Mouse (Mus musculus): ENCODE results near the gene Pxn. TPM values are rescaled to one million over a fixed set of nuclear protein-coding genes. Genes with fewer than 3 reads are reported as not detected.
"Not testable (repeated sequence)": the region's sequence is repeated elsewhere in the genome, so short reads cannot be mapped to it uniquely, and the experiment has no call there.

Pxn gene
- polyA plus RNA-seq, 1 experiment from 2014 or later = 52.6 TPM

DNA sequence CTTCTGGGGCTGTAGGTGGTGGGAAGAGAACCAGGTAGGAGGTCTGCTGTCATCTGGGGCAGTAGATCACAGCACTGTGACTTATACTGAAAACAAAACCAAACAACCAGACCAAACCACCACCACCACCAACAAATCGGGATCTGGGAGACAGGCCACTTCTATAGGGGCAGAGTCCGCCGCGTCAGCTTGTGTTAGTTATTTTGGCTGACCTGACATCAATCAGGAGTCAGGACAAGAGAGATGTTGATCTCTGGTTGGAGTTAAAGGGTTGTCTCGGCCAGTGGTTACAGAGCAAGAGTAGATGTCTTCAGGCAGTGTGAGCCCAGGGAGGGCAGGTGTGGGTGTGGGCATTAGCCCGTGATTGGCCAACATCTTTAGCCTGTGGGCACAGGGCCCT lies 7.9 kb downstream of the Pxn start:
- Histone ChIP-seq H3K36me3 (peaks cover 13% of the 10 kb centered on the region; the same call in 1 of the 2 replicates), H3K4me2 (no peak overlapping the region; the same call in 1 of the 2 replicates), H3K27me3 (no peaks in the 10 kb centered on the region), H3K9me3 (no peaks in the 10 kb centered on the region), H3K27ac (peak overlapping the region; percentile 90), H3K4me3 (no peak overlapping the region), H3K9ac (no peak overlapping the region), H3K4me1 (peaks cover 54% of the 10 kb centered on the region)
- no peak for ATAC-seq (ENCODE audit: insufficient number of reproducible peaks, low FRiP score, low TSS enrichment, low read depth)
- WGBS = 58% methylated on average over 6 of the region's 6 CpGs

DNA sequence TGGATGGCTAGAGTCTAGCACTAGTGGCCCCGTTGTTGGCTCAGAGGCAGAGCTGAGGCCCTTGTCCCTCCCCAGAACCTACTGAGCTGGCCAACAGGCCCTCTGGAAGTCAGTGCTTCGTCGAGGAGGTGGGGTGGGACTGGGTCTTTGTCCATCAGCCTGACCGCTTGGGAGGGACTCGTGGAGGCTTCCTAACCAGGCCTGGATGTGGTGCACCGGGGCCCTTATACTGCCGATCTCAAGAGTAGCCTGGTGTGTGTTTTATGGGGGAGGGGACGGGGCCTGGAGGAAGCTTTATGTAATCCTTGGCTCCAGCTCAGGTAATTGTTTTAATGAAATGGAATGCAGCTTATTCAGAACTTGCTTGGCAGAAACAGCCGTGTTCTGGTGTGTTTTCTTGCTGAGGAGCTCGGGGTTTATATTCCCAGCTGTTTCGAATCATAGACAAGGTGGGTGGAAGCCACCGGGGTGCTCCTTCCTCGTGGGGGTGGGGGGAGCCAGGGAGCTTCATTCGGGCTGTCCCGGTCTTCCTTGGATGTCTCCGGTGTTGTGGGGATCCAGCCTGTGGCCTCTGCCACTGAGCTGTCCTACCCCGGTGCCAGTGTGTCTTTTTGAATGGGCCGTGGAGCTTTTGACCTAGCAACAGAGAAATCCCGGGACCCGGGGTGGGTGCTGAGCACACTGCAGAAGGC lies 8.6 kb downstream of the Pxn start:
- peak overlapping the region; percentile 90 for H3K27ac ChIP-seq
- no peaks in the 10 kb centered on the region for H3K9me3 ChIP-seq
- peaks cover 13% of the 10 kb centered on the region; the same call in 1 of the 2 replicates for H3K36me3 ChIP-seq
- peak overlapping the region; percentile 37 for H3K4me2 ChIP-seq
- H3K4me3 ChIP-seq = 0 out of 2 replicates have a peak overlapping the region, but pooled peaks have one; percentile 5
- 11% methylated on average over 20 of the region's 20 CpGs for WGBS
- ATAC-seq (ENCODE audit: insufficient number of reproducible peaks, low FRiP score, low TSS enrichment, low read depth) = peak; percentile 72
- no peak overlapping the region for H3K9ac ChIP-seq
- H3K27me3 ChIP-seq = no peaks in the 10 kb centered on the region
- peaks cover 48% of the 10 kb centered on the region for H3K4me1 ChIP-seq

DNA sequence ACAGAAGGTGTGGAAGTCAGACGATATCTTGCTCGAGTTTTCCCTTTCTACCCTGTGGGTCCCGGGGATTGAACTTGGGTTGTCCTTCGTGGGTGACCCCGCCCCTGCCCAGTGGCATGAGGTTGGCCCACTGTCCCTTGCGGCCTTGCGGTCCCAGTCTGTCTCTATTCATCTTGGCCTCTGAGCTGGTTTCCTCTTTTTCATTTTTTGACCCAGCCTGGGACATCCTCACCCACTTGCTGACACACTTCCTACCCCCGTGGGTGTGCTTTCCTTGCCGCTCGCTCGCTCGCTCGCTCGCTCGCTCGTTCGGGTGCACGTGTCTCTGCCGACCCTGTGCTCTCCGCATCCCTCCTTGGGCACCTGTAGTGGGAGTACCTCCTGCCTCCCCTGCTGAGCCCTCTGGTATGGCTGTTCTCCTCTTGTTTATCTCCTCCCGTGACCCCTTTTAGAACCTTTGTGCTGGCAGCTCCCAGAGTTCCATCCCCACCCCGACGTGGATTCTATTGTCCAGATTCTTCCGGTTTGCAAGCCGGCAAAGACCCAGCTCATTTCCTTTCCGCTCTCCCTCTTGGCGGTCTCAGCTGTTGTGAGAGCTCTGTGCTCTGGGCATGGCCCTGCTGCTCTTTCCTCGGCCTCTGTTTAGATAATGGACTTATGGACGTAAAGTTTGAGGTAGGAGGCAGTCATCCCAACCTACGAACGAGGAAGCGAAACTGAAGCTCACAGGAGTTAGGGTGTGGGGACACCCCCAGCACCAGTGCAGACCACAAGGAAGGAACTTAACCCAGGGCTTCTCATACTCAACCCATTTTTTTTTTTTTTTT lies 9.8 kb downstream of the Pxn start:
- Histone ChIP-seq H3K4me1 (peaks cover 54% of the 10 kb centered on the region), H3K4me2 (no peak overlapping the region), H3K9me3 (no peaks in the 10 kb centered on the region), H3K27me3 (no peaks in the 10 kb centered on the region), H3K4me3 (no peak overlapping the region), H3K9ac (no peak overlapping the region), H3K36me3 (peaks cover 16% of the 10 kb centered on the region; the same call in 1 of the 2 replicates), H3K27ac (peak overlapping the region; percentile 90)
- 83% methylated on average over 32 of the region's 32 CpGs for WGBS
- ATAC-seq (ENCODE audit: insufficient number of reproducible peaks, low FRiP score, low TSS enrichment, low read depth) = no peak

DNA sequence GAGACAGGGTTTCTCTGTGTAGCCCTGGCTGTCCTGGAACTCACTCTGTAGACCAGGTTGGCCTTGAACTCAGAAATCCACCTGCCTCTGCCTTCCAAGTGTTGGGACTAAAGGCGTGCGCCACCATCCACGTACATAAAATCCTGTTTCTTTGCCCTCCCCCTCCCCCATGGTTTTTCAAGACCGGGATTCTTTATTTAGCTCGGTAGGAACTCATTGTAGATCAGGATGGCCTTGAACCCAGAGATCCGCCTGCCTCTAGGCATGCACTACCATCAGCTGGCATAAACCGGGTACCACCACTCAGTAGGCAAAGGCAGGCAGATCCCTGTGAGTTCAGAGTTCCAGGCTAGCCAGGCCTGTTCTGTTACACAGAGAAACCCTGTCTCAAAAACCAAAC lies 10.4 kb downstream of the Pxn start:
- H3K36me3 ChIP-seq = peaks cover 16% of the 10 kb centered on the region; the same call in 1 of the 2 replicates
- H3K4me3 ChIP-seq = no peak overlapping the region
- no peak overlapping the region for H3K4me2 ChIP-seq
- no peaks in the 10 kb centered on the region for H3K27me3 ChIP-seq
- WGBS = 90% methylated on average over 7 of the region's 7 CpGs
- H3K9ac ChIP-seq = no peak overlapping the region
- H3K9me3 ChIP-seq = no peaks in the 10 kb centered on the region
- no peak for ATAC-seq (ENCODE audit: insufficient number of reproducible peaks, low FRiP score, low TSS enrichment, low read depth)
- H3K4me1 ChIP-seq = peaks cover 57% of the 10 kb centered on the region
- H3K27ac ChIP-seq = no peak overlapping the region

DNA sequence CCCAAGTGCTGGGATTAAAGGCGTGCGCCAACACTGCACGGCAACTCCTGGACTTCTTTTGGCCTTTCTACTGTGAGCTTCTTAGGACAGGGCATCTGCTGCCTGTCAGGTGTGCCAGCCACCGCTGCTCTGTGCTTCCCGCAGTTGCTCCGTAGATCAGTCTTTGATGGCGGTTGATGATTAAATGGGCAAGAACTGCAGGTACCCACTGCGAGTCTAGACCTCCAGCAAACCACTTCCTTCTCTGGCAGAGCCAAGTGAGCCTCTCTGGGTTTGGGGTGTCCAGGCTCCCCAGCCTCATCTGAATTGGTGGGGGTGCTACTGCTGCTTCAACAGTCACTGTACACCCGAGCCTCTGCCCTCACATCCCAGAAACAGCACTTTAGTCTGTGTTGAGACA lies 11.0 kb downstream of the Pxn start:
- Histone ChIP-seq H3K9me3 (no peaks in the 10 kb centered on the region), H3K36me3 (peaks cover 16% of the 10 kb centered on the region; the same call in 1 of the 2 replicates), H3K9ac (no peak overlapping the region), H3K4me2 (no peak overlapping the region), H3K27ac (no peak overlapping the region), H3K4me1 (peaks cover 60% of the 10 kb centered on the region), H3K27me3 (no peaks in the 10 kb centered on the region), H3K4me3 (no peak overlapping the region)
- ATAC-seq (ENCODE audit: insufficient number of reproducible peaks, low FRiP score, low TSS enrichment, low read depth) = no peak
- 79% methylated on average over 9 of the region's 9 CpGs for WGBS

DNA sequence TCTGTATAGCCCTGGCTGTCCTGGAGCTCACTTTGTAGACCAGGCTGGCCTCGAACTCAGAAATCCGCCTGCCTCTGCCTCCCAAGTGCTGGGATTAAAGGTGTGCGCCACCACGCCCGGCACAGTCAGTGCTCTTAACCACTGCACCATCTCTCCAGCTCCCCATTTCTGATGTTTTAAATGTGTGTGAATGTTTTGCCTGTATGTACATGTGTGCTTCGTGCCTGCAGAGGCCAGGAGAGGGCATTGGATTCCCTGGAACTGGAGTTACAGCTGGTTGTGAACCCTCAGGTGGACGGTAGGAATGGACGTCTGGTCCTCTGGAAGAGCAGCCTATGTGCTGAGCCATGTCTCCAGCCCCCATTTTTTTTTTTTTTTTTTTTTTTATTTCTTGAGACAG lies 11.7 kb downstream of the Pxn start:
- not testable (repeated sequence) for H3K27ac ChIP-seq; H3K9ac ChIP-seq; H3K9me3 ChIP-seq; H3K4me2 ChIP-seq; H3K27me3 ChIP-seq; H3K4me3 ChIP-seq; ATAC-seq (ENCODE audit: insufficient number of reproducible peaks, low FRiP score, low TSS enrichment, low read depth)
- H3K4me1 ChIP-seq = peaks cover 62% of the 10 kb centered on the region
- peaks cover 15% of the 10 kb centered on the region; the same call in 1 of the 2 replicates for H3K36me3 ChIP-seq
- WGBS = 91% methylated on average over 8 of the region's 8 CpGs

DNA sequence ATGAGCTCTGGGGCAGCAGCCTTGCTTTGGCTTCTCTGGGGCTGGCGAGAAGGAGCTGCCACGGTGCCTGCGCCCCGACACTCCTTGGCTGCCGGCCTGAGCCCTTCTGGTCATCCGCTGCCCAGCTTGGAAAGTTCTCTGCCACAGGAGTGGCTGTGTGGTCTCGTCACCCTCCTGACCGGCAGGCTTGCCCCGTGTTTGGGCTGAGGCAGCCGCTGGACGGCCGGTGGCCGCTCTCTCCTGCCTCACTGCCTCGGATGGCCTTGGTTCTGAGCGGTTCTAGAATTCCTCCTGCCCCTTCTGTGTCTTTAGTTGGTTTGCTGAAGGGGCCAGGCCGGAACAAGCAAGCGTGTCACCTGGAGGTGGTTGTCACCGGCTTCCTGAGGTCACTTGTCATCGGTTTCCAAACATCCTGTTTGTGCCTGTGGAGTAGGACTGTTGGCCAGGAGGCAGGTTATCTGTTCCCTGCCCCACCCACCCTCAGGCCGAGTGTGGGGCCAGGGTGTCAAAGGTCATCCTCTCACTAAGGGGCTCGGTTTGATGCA lies 13.9 kb downstream of the Pxn start:
- H3K4me3 ChIP-seq = no peak overlapping the region
- ATAC-seq (ENCODE audit: insufficient number of reproducible peaks, low FRiP score, low TSS enrichment, low read depth) = no peak
- no peak overlapping the region for H3K4me2 ChIP-seq
- H3K9me3 ChIP-seq = no peaks in the 10 kb centered on the region
- H3K27ac ChIP-seq = peak overlapping the region; percentile 75
- peaks cover 10% of the 10 kb centered on the region for H3K36me3 ChIP-seq
- no peaks in the 10 kb centered on the region for H3K27me3 ChIP-seq
- peaks cover 63% of the 10 kb centered on the region for H3K4me1 ChIP-seq
- H3K9ac ChIP-seq = no peak overlapping the region
- WGBS = 73% methylated on average over 21 of the region's 21 CpGs

DNA sequence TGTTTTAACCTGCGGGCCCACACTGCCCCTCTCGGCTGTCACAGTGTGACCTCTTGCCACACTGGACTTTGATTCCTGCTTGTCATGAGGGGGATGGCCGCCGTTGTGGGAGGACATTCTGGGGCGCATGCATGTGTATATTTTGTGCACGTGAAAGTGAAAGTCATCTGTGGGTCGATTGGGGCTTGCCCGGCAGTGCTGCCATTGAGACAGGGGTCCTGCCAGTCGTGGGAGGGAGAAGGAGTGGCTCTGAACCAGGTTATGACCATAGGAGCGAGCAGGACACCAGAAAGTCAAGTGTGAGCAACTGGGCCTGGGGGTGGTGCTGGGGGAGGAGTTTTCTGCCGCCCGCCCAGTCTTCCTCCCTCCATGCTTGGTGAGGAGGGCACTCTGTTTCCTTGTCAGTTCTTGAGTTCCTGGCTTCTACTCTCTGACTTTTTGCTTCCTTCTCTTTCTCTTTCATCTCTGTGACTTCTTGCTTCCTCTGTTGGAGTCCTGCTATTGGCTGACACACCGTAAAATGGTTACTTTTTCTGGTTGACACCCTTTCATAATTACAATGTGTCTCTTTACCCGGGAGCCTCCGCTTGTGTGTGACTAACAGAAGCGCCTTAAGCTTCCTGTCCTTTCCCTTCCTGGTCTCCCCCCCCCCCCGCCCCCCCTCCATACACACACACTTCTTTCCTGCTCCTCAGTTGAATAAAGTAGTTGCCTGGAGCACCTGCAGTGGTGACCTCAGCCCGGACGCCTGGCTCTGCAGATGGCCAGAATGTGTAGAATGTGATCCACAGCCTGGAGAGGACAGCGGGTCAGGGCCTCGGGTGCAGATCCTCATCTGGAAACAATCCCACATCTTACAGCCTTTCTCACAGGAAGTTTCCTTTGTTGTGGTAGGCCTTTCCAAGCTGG lies 15.3 kb downstream of the Pxn start:
- no peak overlapping the region for H3K9ac ChIP-seq
- H3K9me3 ChIP-seq = no peaks in the 10 kb centered on the region
- no peak for ATAC-seq (ENCODE audit: insufficient number of reproducible peaks, low FRiP score, low TSS enrichment, low read depth)
- peaks cover 66% of the 10 kb centered on the region for H3K4me1 ChIP-seq
- peaks cover 11% of the 10 kb centered on the region for H3K36me3 ChIP-seq
- no peak overlapping the region for H3K4me3 ChIP-seq
- peak overlapping the region; percentile 75 for H3K27ac ChIP-seq
- no peaks in the 10 kb centered on the region for H3K27me3 ChIP-seq
- no peak overlapping the region for H3K4me2 ChIP-seq
- WGBS = 44% methylated on average over 21 of the region's 21 CpGs

DNA sequence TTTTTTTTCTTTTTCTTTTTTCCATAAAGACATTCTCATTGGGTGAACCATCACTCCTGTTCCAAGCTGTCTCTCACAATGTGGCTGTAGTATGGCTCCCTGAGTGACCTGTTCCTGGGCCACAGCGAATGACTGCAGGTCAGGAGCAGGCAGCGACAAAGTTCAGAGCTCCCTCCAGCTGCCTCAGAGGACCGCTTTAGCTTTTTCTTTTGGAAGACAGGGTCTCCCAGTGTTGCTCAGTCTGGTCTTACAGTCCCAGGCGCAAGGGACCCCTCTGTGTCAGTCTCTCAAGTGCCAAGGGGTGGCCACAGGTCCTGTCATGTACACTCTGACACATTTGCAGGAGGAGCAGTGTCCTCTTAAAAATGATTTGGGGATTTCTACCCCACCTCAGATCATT lies 16.1 kb downstream of the Pxn start:
- H3K4me1 ChIP-seq = peaks cover 72% of the 10 kb centered on the region
- no peaks in the 10 kb centered on the region for H3K27me3 ChIP-seq
- WGBS = 78% methylated on average over 4 of the region's 4 CpGs
- H3K27ac ChIP-seq = peak overlapping the region; percentile 75
- H3K4me3 ChIP-seq = no peak overlapping the region
- H3K9me3 ChIP-seq = no peaks in the 10 kb centered on the region
- ATAC-seq (ENCODE audit: insufficient number of reproducible peaks, low FRiP score, low TSS enrichment, low read depth) = no peak
- no peak overlapping the region for H3K9ac ChIP-seq
- peaks cover 8% of the 10 kb centered on the region for H3K36me3 ChIP-seq
- H3K4me2 ChIP-seq = no peak overlapping the region

DNA sequence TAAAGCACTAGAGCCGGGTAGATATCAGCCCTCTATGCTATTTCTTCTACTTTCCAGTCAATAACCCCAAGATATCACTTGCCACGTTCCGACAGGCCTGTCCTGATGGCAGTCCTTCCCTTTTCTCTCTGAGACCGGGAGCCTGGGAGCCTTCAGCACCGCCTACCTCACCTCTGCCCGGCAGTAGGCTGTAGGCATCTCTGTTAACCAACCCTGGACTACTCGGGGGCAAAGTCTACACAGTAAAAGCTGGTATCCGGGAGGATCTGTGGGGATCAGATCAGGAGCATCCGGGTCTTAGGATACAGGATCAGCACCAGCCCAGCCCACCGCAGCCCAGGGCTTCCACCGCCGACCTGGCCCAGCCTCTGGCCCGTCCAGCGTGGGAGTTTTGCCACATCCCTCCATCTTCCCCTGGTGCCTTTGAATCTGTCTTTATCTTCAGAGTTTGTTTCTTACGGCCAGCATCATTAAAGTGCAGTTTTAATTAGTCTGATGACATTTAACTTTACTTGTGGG lies 16.6 kb downstream of the Pxn start:
- no peak overlapping the region for H3K4me3 ChIP-seq
- H3K27ac ChIP-seq = peak overlapping the region; percentile 75
- no peak overlapping the region for H3K9ac ChIP-seq
- WGBS = 66% methylated on average over 15 of the region's 15 CpGs
- H3K36me3 ChIP-seq = peaks cover 8% of the 10 kb centered on the region
- H3K27me3 ChIP-seq = no peaks in the 10 kb centered on the region
- H3K4me2 ChIP-seq = no peak overlapping the region
- no peaks in the 10 kb centered on the region for H3K9me3 ChIP-seq
- H3K4me1 ChIP-seq = peaks cover 72% of the 10 kb centered on the region
- ATAC-seq (ENCODE audit: insufficient number of reproducible peaks, low FRiP score, low TSS enrichment, low read depth) = no peak

DNA sequence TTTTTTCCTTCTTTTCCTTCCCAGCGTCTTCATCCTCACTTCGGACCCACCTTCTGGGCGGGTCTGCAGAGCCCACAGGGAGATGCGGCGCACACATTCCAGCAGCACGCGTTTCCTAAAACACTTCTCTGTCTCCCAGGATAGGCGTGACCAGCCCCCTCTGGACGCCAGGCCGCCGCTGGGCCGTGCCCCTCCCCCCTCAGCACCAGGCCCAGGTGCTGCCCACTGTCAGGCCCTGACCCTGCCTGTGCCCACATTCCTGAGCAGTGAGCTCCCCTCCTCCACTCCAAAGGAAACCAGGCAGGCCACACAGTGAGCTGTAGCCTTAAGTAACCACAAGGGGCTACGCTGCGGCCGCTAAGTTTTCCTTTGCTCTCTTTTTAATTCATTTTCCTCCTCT lies 17.5 kb downstream of the Pxn start:
- ATAC-seq (ENCODE audit: insufficient number of reproducible peaks, low FRiP score, low TSS enrichment, low read depth) = peak; percentile 47
- Histone ChIP-seq H3K4me1 (peaks cover 79% of the 10 kb centered on the region), H3K36me3 (peaks cover 8% of the 10 kb centered on the region), H3K9me3 (no peaks in the 10 kb centered on the region), H3K4me3 (0 out of 2 replicates have a peak overlapping the region, but pooled peaks have one; percentile 0), H3K9ac (no peak overlapping the region), H3K4me2 (peak overlapping the region; percentile 38), H3K27me3 (no peaks in the 10 kb centered on the region), H3K27ac (peak overlapping the region; percentile 75)
- WGBS = 5% methylated on average over 15 of the region's 15 CpGs
